Mouse (Mus musculus) stomach, postnatal 0 days (tissue): ENCODE measurements around the gene Mbd5.

Experiments
- CTCF ChIP-seq: IDR thresholded peaks from 2 replicates; pipeline ENCODE4 v1.5.1; 2016; ENCODE audit warnings: antibody characterized with exemption, low read depth, mild to moderate bottlenecking, moderate library complexity
- EP300 ChIP-seq: optimal IDR thresholded peaks from 2 replicates; pipeline ENCODE3; 2016; ENCODE audit warnings: antibody characterized with exemption

DNA sequence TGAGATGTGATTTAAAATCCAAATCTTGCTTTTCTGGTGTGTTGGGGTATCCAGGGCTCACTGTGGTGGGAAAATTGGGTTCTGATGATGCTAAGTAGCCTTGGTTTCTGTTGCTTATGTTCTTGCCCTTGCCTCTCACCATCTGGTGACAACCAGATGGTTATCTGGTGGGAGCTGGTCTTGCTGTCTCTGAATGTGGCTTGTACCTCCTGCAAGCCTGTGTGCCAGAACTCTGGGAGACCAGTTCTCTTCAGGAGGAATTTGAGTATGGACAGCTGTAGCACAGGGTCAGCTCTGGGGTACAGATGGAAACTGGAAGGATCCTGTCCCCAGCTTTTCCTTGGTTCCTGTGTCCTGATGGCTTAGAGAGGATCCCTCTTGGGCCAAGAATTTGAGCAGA lies 280.4 kb downstream of the Mbd5 start:
- TF ChIP-seq CTCF (no peak), EP300 (no peak)
